Mouse (Mus musculus) MEL (cell line): ENCODE data around the gene St6galnac3. TPM values are rescaled to one million over a fixed set of nuclear protein-coding genes. Genes with fewer than 3 reads are reported as not detected.

Experiments used
- DNase-seq: peaks from one replicate; pipeline ENCODE4 v3.0.0; 2011; ENCODE audit warnings: low read depth, low spot score
- H3K27ac ChIP-seq: 2 replicates; pipeline ENCODE4 v1.5.1; 2012; ENCODE audit warnings: low read depth, mild to moderate bottlenecking, control low read depth, low read length, moderate library complexity; ENCODE audit not compliant: control insufficient read depth
- H3K27me3 ChIP-seq, 2 experiments: fragments of 150-350 bp in 1 of 2; sonication (generic) in 1 of 2; 2 replicates each; pipeline ENCODE4 v1.6.1; 2012; ENCODE audit warnings: low read length in 2 of 2, mild to moderate bottlenecking in 2 of 2, improper control_type of control experiment in 1 of 2, moderate library complexity in 1 of 2; ENCODE audit not compliant: insufficient read depth in 2 of 2, control insufficient read depth in 1 of 2
- H3K36me3 ChIP-seq, 2 experiments: 2 replicates each; pipeline ENCODE4 v1.6.1; 2012 to 2014; ENCODE audit warnings: low read length in 2 of 2, improper control_type of control experiment in 1 of 2, inconsistent platforms in 1 of 2, mild to moderate bottlenecking in 1 of 2; ENCODE audit not compliant: insufficient read depth in 2 of 2, control insufficient read depth in 1 of 2
- H3K4me1 ChIP-seq, 2 experiments: fragments of 150-350 bp in 1 of 2; sonication (generic) in 1 of 2; 2 replicates each; pipeline ENCODE4 v1.6.1; 2012; ENCODE audit warnings: low read length in 2 of 2, improper control_type of control experiment in 1 of 2, mild to moderate bottlenecking in 1 of 2; ENCODE audit not compliant: insufficient read depth in 2 of 2, control insufficient read depth in 1 of 2
- H3K4me3 ChIP-seq, 2 experiments: fragments of 150-350 bp in 1 of 2; sonication (generic) in 1 of 2; 2 replicates each; pipeline ENCODE4 v1.5.1; 2012; ENCODE audit warnings: low read depth in 2 of 2, low read length in 2 of 2, mild to moderate bottlenecking in 2 of 2, moderate library complexity in 2 of 2, control low read depth in 1 of 2, improper control_type of control experiment in 1 of 2; ENCODE audit not compliant: control insufficient read depth in 1 of 2, insufficient read depth in 1 of 2
- H3K79me2 ChIP-seq: 2 replicates; pipeline ENCODE4 v1.6.1; 2012; ENCODE audit warnings: mild to moderate bottlenecking, low read length, moderate library complexity; ENCODE audit not compliant: control insufficient read depth, poor library complexity, insufficient read depth
- H3K9ac ChIP-seq: 2 replicates; pipeline ENCODE4 v1.6.1; 2012; ENCODE audit warnings: low read depth, mild to moderate bottlenecking, control low read depth, low read length, moderate library complexity; ENCODE audit not compliant: control insufficient read depth, poor library complexity, severe bottlenecking
- H3K9me3 ChIP-seq: fragments of 150-350 bp; sonication (generic); replicated peaks from 2 replicates; pipeline ENCODE4 v1.6.1; 2012; ENCODE audit warnings: mild to moderate bottlenecking, low read length, improper control_type of control experiment, moderate library complexity; ENCODE audit not compliant: insufficient read depth
- CHD1 ChIP-seq: IDR thresholded peaks from 2 replicates; pipeline ENCODE4 v1.6.1; 2012; ENCODE audit warnings: low read depth, mild to moderate bottlenecking, inconsistent platforms, low read length, improper control_type of control experiment
- CHD2 ChIP-seq: IDR thresholded peaks from 2 replicates; pipeline ENCODE4 v1.6.1; 2011; ENCODE audit warnings: low read length, improper control_type of control experiment
- CTCF ChIP-seq, 3 experiments: IDR thresholded peaks in 2 of 3; conservative IDR thresholded peaks in 1 of 3; 2 replicates each; pipeline ENCODE4 v1.5.1; 2011 to 2012; ENCODE audit warnings: low read length in 3 of 3, low read depth in 2 of 3, mild to moderate bottlenecking in 2 of 3, improper control_type of control experiment in 1 of 3, inconsistent platforms in 1 of 3, mixed read lengths in 1 of 3, moderate library complexity in 1 of 3; ENCODE audit not compliant: control insufficient read depth in 1 of 3, insufficient read depth in 1 of 3, poor library complexity in 1 of 3, severe bottlenecking in 1 of 3
- ELF1 ChIP-seq: IDR thresholded peaks from 2 replicates; pipeline ENCODE4 v1.6.1; 2014; ENCODE audit warnings: low read depth, mild to moderate bottlenecking, inconsistent platforms, low read length, improper control_type of control experiment, moderate library complexity
- EP300 ChIP-seq, 2 experiments: IDR thresholded peaks; 2 replicates each; pipeline ENCODE4 v1.6.1; 2011; ENCODE audit warnings: improper control_type of control experiment in 2 of 2, low read length in 2 of 2, low read depth in 1 of 2, mild to moderate bottlenecking in 1 of 2
- ETS1 ChIP-seq: IDR thresholded peaks from 2 replicates; pipeline ENCODE4 v1.6.1; 2012; ENCODE audit warnings: low read depth, mild to moderate bottlenecking, inconsistent platforms, low read length, improper control_type of control experiment, moderate library complexity
- GATA1 ChIP-seq: IDR thresholded peaks from 2 replicates; pipeline ENCODE4 v1.6.1; 2011; ENCODE audit warnings: low read depth, low read length, improper control_type of control experiment
- HCFC1 ChIP-seq: IDR thresholded peaks from 2 replicates; pipeline ENCODE4 v1.6.1; 2012; ENCODE audit warnings: low read depth, mild to moderate bottlenecking, inconsistent platforms, low read length, improper control_type of control experiment, moderate library complexity
- JUND ChIP-seq: IDR thresholded peaks from 2 replicates; pipeline ENCODE4 v1.6.1; 2011; ENCODE audit warnings: low read depth, mild to moderate bottlenecking, improper control_type of control experiment, low read length
- MAFK ChIP-seq: IDR thresholded peaks from 2 replicates; pipeline ENCODE4 v1.6.1; 2011; ENCODE audit warnings: low read depth, mild to moderate bottlenecking, low read length, improper control_type of control experiment, borderline replicate concordance
- MEF2A ChIP-seq: IDR thresholded peaks from 2 replicates; pipeline ENCODE4 v1.6.1; 2014; ENCODE audit warnings: low read depth, mild to moderate bottlenecking, inconsistent platforms, low read length, improper control_type of control experiment; ENCODE audit not compliant: poor library complexity, insufficient replicate concordance, severe bottlenecking; ENCODE audit errors: extremely low read depth
- MXI1 ChIP-seq: IDR thresholded peaks from 2 replicates; pipeline ENCODE4 v1.6.1; 2011; ENCODE audit warnings: mild to moderate bottlenecking, low read depth, low read length, improper control_type of control experiment
- MYB ChIP-seq: IDR thresholded peaks from 2 replicates; pipeline ENCODE4 v1.6.1; 2011; ENCODE audit warnings: mild to moderate bottlenecking, low read depth, low read length, improper control_type of control experiment
- MYC ChIP-seq: IDR thresholded peaks from 2 replicates; pipeline ENCODE4 v1.6.1; 2011; ENCODE audit warnings: low read depth, mild to moderate bottlenecking, low read length, improper control_type of control experiment, moderate library complexity
- NRF1 ChIP-seq: IDR thresholded peaks from 2 replicates; pipeline ENCODE4 v1.6.1; 2014; ENCODE audit warnings: low read depth, mild to moderate bottlenecking, inconsistent platforms, low read length, improper control_type of control experiment, moderate library complexity; ENCODE audit not compliant: poor library complexity, insufficient read depth, severe bottlenecking
- POLR2A ChIP-seq, 2 experiments: IDR thresholded peaks; 2 replicates each; pipeline ENCODE4 v1.6.1; 2011 to 2012; ENCODE audit warnings: low read length in 2 of 2, mild to moderate bottlenecking in 2 of 2, control low read depth in 1 of 2, improper control_type of control experiment in 1 of 2, low read depth in 1 of 2, moderate library complexity in 1 of 2; ENCODE audit not compliant: control insufficient read depth in 1 of 2, insufficient read depth in 1 of 2, poor library complexity in 1 of 2
- POLR2AphosphoS2 ChIP-seq: IDR thresholded peaks from 2 replicates; pipeline ENCODE4 v1.6.1; 2011; ENCODE audit warnings: low read length, improper control_type of control experiment
- POLR2AphosphoS5 ChIP-seq: IDR thresholded peaks from 2 replicates; pipeline ENCODE4 v1.6.1; 2012; ENCODE audit warnings: low read depth, borderline replicate concordance, mild to moderate bottlenecking, inconsistent platforms, low read length, moderate library complexity, mixed read lengths
- RAD21 ChIP-seq: IDR thresholded peaks from 2 replicates; pipeline ENCODE4 v1.6.1; 2011; ENCODE audit warnings: mild to moderate bottlenecking, low read depth, low read length, improper control_type of control experiment
- RCOR1 ChIP-seq: IDR thresholded peaks from 2 replicates; pipeline ENCODE4 v1.6.1; 2012; ENCODE audit warnings: low read depth, mild to moderate bottlenecking, inconsistent platforms, low read length, improper control_type of control experiment
- SIN3A ChIP-seq: IDR thresholded peaks from 2 replicates; pipeline ENCODE4 v1.6.1; 2012; ENCODE audit warnings: low read length, improper control_type of control experiment, inconsistent platforms
- SMC3 ChIP-seq: IDR thresholded peaks from 2 replicates; pipeline ENCODE4 v1.6.1; 2011; ENCODE audit warnings: low read depth, low read length, improper control_type of control experiment
- TBP ChIP-seq: IDR thresholded peaks from 2 replicates; pipeline ENCODE4 v1.8.0; 2011; ENCODE audit warnings: low read depth, low read length, improper control_type of control experiment
- UBTF ChIP-seq: IDR thresholded peaks from 2 replicates; pipeline ENCODE4 v1.6.1; 2012; ENCODE audit warnings: low read depth, mild to moderate bottlenecking, inconsistent platforms, low read length, improper control_type of control experiment, moderate library complexity, borderline replicate concordance; ENCODE audit not compliant: insufficient read depth
- USF1 ChIP-seq: IDR thresholded peaks from 2 replicates; pipeline ENCODE4 v1.6.1; 2014; ENCODE audit warnings: low read depth, mild to moderate bottlenecking, inconsistent platforms, low read length, improper control_type of control experiment, moderate library complexity
- ZKSCAN1 ChIP-seq: IDR thresholded peaks from 2 replicates; pipeline ENCODE4 v1.6.1; 2012; ENCODE audit warnings: low read depth, mild to moderate bottlenecking, inconsistent platforms, low read length, improper control_type of control experiment, moderate library complexity
- ZMIZ1 ChIP-seq: IDR thresholded peaks from 2 replicates; pipeline ENCODE4 v1.6.1; 2012; ENCODE audit warnings: low read depth, mild to moderate bottlenecking, inconsistent platforms, low read length, improper control_type of control experiment, moderate library complexity
- polyA plus RNA-seq, 2 experiments: library from polyadenylated mRNA; stranded (reverse) in 1 of 2; unstranded in 1 of 2; fragments of >175 nt in 1 of 2; fragments of >200 nt in 1 of 2; gene quantifications; 2 replicates each; pipeline versions ENCODE4 v1.2.1 to v1.2.4; 2012; ENCODE audit warnings: low replicate concordance in 2 of 2, low read depth in 1 of 2; ENCODE audit not compliant: insufficient read length in 2 of 2, insufficient read depth in 1 of 2, missing spikeins in 1 of 2
- total RNA-seq: library from RNA; depleted of rRNA; stranded (reverse); fragments of 300-350 nt; gene quantifications from 2 replicates; pipeline ENCODE4 v1.2.3, GENCODE M21; 2012

Gene St6galnac3
- total and polyA plus RNA-seq, 3 experiments: 7.8 to 11.4 TPM; not detected in 1

GRCm38 (mm10) chr3:153456227-153456626, 268.7 kb downstream of the St6galnac3 start:
- Histone ChIP-seq H3K27ac (no peak overlapping the region), H3K79me2 (peaks cover 8% of the 10 kb centered on the region), H3K4me3 (no peak overlapping the region), H3K36me3 (peaks cover 0 to 21% of the 10 kb centered on the region in 2 experiments; a peak in 2 of 4 replicates), H3K4me1 (peaks cover 13 to 39% of the 10 kb centered on the region in 2 experiments), H3K9ac (no peak overlapping the region), H3K9me3 (no peaks in the 10 kb centered on the region), H3K27me3 (no peaks in the 10 kb centered on the region)
- no peak for DNase-seq
- no peak for TF ChIP-seq NRF1
- TF ChIP-seq MYC: no peak
- TF ChIP-seq MEF2A: no peak
- no peak for TF ChIP-seq HCFC1
- no peak for TF ChIP-seq EP300 (IDR thresholded peaks at IDR 0.05; ENCODE audit: low read depth in 1 of 2, low read length in 2 of 2)
- TF ChIP-seq USF1: no peak
- TF ChIP-seq GATA1: no peak
- no peak for TF ChIP-seq TBP
- TF ChIP-seq ZKSCAN1: no peak
- no peak for TF ChIP-seq CHD2
- no peak for TF ChIP-seq RAD21
- no peak for TF ChIP-seq ETS1
- TF ChIP-seq UBTF: no peak
- no peak for TF ChIP-seq SIN3A
- TF ChIP-seq CTCF (IDR thresholded peaks at IDR 0.05 in 2 of 3, conservative IDR thresholded peaks at IDR 0.05 in 1 of 3; ENCODE audit: control insufficient read depth in 1 of 3, insufficient read depth in 1 of 3, low read depth in 2 of 3, low read length in 3 of 3, poor library complexity in 1 of 3, severe bottlenecking in 1 of 3): no peak
- TF ChIP-seq RCOR1: no peak

GRCm38 (mm10) chr3:153453127-153454049, 271.6 kb downstream of the St6galnac3 start:
- H3K36me3 ChIP-seq: peaks cover 0 to 21% of the 10 kb centered on the region in 2 experiments; a peak in 2 of 4 replicates
- peak overlapping the region; percentile 66 to 89 for H3K4me3 ChIP-seq
- H3K27me3 ChIP-seq: no peaks in the 10 kb centered on the region
- peak overlapping the region; percentile 85 for H3K27ac ChIP-seq
- no peaks in the 10 kb centered on the region for H3K9me3 ChIP-seq
- H3K4me1 ChIP-seq: peaks cover 13 to 39% of the 10 kb centered on the region in 2 experiments
- peak overlapping the region; percentile 75 for H3K9ac ChIP-seq
- H3K79me2 ChIP-seq: peaks cover 8% of the 10 kb centered on the region
- peak; percentile 90 for DNase-seq
- TF ChIP-seq POLR2A (IDR thresholded peaks at IDR 0.05; ENCODE audit: control insufficient read depth in 1 of 2, insufficient read depth in 1 of 2, low read depth in 1 of 2, low read length in 2 of 2, poor library complexity in 1 of 2) (peak in 1 of 2 experiments; percentile 62; a peak in 2 of 4 replicates), UBTF (no peak), MXI1 (peak; percentile 44), MEF2A (no peak), ZMIZ1 (no peak), EP300 (IDR thresholded peaks at IDR 0.05; ENCODE audit: low read depth in 1 of 2, low read length in 2 of 2) (no peak), CHD1 (no peak), JUND (no peak), MYC (no peak; the same call in 1 of the 2 replicates), ELF1 (peak; percentile 77), SMC3 (no peak), GATA1 (no peak), POLR2AphosphoS2 (peak; percentile 58; the same call in 1 of the 2 replicates), SIN3A (no peak; the same call in 1 of the 2 replicates), HCFC1 (peak; percentile 70), USF1 (no peak), RCOR1 (no peak), CHD2 (peak; percentile 53), MYB (no peak), MAFK (no peak), ZKSCAN1 (no peak), TBP (peak; percentile 76), POLR2AphosphoS5 (no peak)
